Mouse (Mus musculus): ENCODE measurements around the gene Hoxa4. TPM values are rescaled to one million over a fixed set of nuclear protein-coding genes. Genes with fewer than 3 reads are reported as not detected.

The Hoxa4 gene
- not detected in 2 replicates for total RNA-seq (2012; rRNA removed)
- not detected in 2 replicates for total RNA-seq (2014; rRNA removed)
- 0.19 TPM in 1 of 2 replicates, not detected in the other for polyA plus RNA-seq (2012; ENCODE audit: insufficient read length, low read depth)

- no peaks in the 10 kb centered on the region for H3K27me3 ChIP-seq (replicated peaks)
- H3K4me3 ChIP-seq (replicated peaks in 1 of 3; ENCODE audit: low read depth in 2 of 3, low read length in 2 of 3, poor library complexity in 1 of 3) = no peak within 1 kb of the TSS
- in situ Hi-C loops (cut with MboI; ENCODE audit: low pct_ligation_motif_present, low pct_unique_long_range_greater_than_20kb, low sequenced_read_pairs) (no loop called here), dilution Hi-C loops (cut with MboI; ENCODE audit: extremely low pct_ligation_motif_present, extremely low pct_unique_long_range_greater_than_20kb, low sequenced_read_pairs) (no loop called here)
- TF ChIP-seq HCFC1 (IDR thresholded peaks at IDR 0.05; ENCODE audit: low read depth, low read length) (no peak), RCOR1 (conservative IDR thresholded peaks at IDR 0.05; ENCODE audit: low read depth, low read length) (no peak), IRF4 (IDR thresholded peaks at IDR 0.05; ENCODE audit: low read depth, low read length) (no peak), USF2 (conservative IDR thresholded peaks at IDR 0.05; ENCODE audit: low read depth, low read length) (no peak), TBP (conservative IDR thresholded peaks at IDR 0.05; ENCODE audit: low read depth, low read length) (no peak), NRF1 (IDR thresholded peaks at IDR 0.05; ENCODE audit: low read depth, low read length) (no peak), TCF12 (IDR thresholded peaks at IDR 0.05; ENCODE audit: low read depth, low read length) (no peak)
- peaks cover 0 to 2% of the 10 kb centered on the region in 2 experiments for H3K36me3 ChIP-seq (replicated peaks in 1 of 2; ENCODE audit: control insufficient read depth in 1 of 2, insufficient read depth in 1 of 2, low read length in 1 of 2)
- no peak within 1 kb of the TSS for H3K4me2 ChIP-seq (ENCODE audit: insufficient read depth, low read depth, poor library complexity, severe bottlenecking)
- DNase-seq (ENCODE audit: extremely low read depth) = no peak
- peaks cover 0 to 13% of the 10 kb centered on the region in 2 experiments; a peak in 2 of 4 replicates for H3K4me1 ChIP-seq (ENCODE audit: control insufficient read depth in 1 of 2, insufficient read depth in 2 of 2)
- H3K27ac ChIP-seq (ENCODE audit: insufficient read depth, low read depth) = no peak within 1 kb of the TSS
- peaks cover 5% of the 10 kb centered on the region for H3K9me3 ChIP-seq (replicated peaks; ENCODE audit: low read length)
- no peaks in the 10 kb centered on the region for H3K79me2 ChIP-seq (replicated peaks; ENCODE audit: control insufficient read depth, extremely low read depth, insufficient read depth, poor library complexity, severe bottlenecking)
- H3K9ac ChIP-seq (ENCODE audit: insufficient read depth, low read depth) = no peak within 1 kb of the TSS
These were observed at the start of gene Hoxa4 for GRCm38 (mm10) chr6:52190906-52191810. Gene Hoxa4 (minus strand): TSS chr6:52191753.

GRCm38 (mm10) chr6:52241001-52241621 is 49.6 kb upstream of the Hoxa4 start:
- Histone ChIP-seq H3K4me2 (ENCODE audit: insufficient read depth, low read depth, poor library complexity, severe bottlenecking) (no peak overlapping the region), H3K36me3 (replicated peaks in 1 of 2; ENCODE audit: control insufficient read depth in 1 of 2, insufficient read depth in 1 of 2, low read length in 1 of 2) (peaks cover 0 to 7% of the 10 kb centered on the region in 2 experiments), H3K79me2 (replicated peaks; ENCODE audit: control insufficient read depth, extremely low read depth, insufficient read depth, poor library complexity, severe bottlenecking) (no peaks in the 10 kb centered on the region), H3K9me3 (replicated peaks; ENCODE audit: low read length) (peaks cover 5% of the 10 kb centered on the region), H3K4me1 (ENCODE audit: control insufficient read depth in 1 of 2, insufficient read depth in 2 of 2) (peaks cover 0 to 12% of the 10 kb centered on the region in 2 experiments; a peak in 2 of 4 replicates), H3K27ac (ENCODE audit: insufficient read depth, low read depth) (no peak overlapping the region), H3K4me3 (replicated peaks in 1 of 3; ENCODE audit: low read depth in 2 of 3, low read length in 2 of 3, poor library complexity in 1 of 3) (no peak overlapping the region), H3K27me3 (replicated peaks) (no peaks in the 10 kb centered on the region), H3K9ac (ENCODE audit: insufficient read depth, low read depth) (no peak overlapping the region)
- dilution Hi-C loops (cut with MboI; ENCODE audit: extremely low pct_ligation_motif_present, extremely low pct_unique_long_range_greater_than_20kb, low sequenced_read_pairs) = no loop called here
- in situ Hi-C loops (cut with MboI; ENCODE audit: low pct_ligation_motif_present, low pct_unique_long_range_greater_than_20kb, low sequenced_read_pairs) = no loop called here
- no peak for DNase-seq (ENCODE audit: extremely low read depth)
- TF ChIP-seq HCFC1 (IDR thresholded peaks at IDR 0.05; ENCODE audit: low read depth, low read length) = no peak
- no peak for TF ChIP-seq JUND (conservative IDR thresholded peaks at IDR 0.05; ENCODE audit: low read depth, low read length)
- no peak for TF ChIP-seq ZKSCAN1 (IDR thresholded peaks at IDR 0.05; ENCODE audit: borderline replicate concordance, low read depth, low read length)
- TF ChIP-seq ZNF384 (IDR thresholded peaks at IDR 0.05; ENCODE audit: low read depth, low read length) = no peak
- TF ChIP-seq JUN (IDR thresholded peaks at IDR 0.05; ENCODE audit: insufficient read depth, low read depth, low read length) = no peak
- TF ChIP-seq GABPA (IDR thresholded peaks at IDR 0.05; ENCODE audit: insufficient replicate concordance, low read depth, low read length) = no peak
- TF ChIP-seq NELFE (IDR thresholded peaks at IDR 0.05; ENCODE audit: low read depth, low read length) = no peak

All from CH12.LX (cell line).